Mouse (Mus musculus) cerebellum, adult 11 months (tissue): Measurements from ENCODE around the gene Eri2.
"Not testable (repeated sequence)": the region's sequence is repeated elsewhere in the genome, so short reads cannot be mapped to it uniquely, and the experiment has no call there.

ENCODE experiments used
- DNase-seq: peaks from one replicate; pipeline ENCODE4 v3.0.0; 2022

Eri2 gene

GRCm38 (mm10) chr7:119739798-119740468, 53.9 kb downstream of the Eri2 start:
- DNase-seq = not testable (repeated sequence)

- DNase-seq = no peak
Observed at GRCm38 (mm10) chr7:119738877-119739276, 55.0 kb downstream of the Eri2 start.

GRCm38 (mm10) chr7:119731262-119731661, 62.6 kb downstream of the Eri2 start:
- DNase-seq = not testable (repeated sequence)

GRCm38 (mm10) chr7:119727621-119728020, 66.2 kb downstream of the Eri2 start:
- DNase-seq = no peak

- no peak for DNase-seq
Observed at GRCm38 (mm10) chr7:119720947-119721310, 72.9 kb downstream of the Eri2 start.

- peak; percentile 88 for DNase-seq
Observed at GRCm38 (mm10) chr7:119720253-119720946, 73.5 kb downstream of the Eri2 start, which contains the start of gene Thumpd1. Thumpd1 (minus strand) TSS chr7:119720798.
